Mouse (Mus musculus) heart, adult 11 months (tissue): Measurements from ENCODE around the gene Pitpnm1.

Experiments used
- DNase-seq: peaks from one replicate; pipeline ENCODE4 v3.0.0; 2022

Pitpnm1 gene

GRCm38 (mm10) chr19:4099837-4100717 lies at the start of gene Pitpnm1:
Gene Pitpnm1, plus strand, starts transcription at chr19:4099998.
- peak; percentile 99 for DNase-seq

DNA sequence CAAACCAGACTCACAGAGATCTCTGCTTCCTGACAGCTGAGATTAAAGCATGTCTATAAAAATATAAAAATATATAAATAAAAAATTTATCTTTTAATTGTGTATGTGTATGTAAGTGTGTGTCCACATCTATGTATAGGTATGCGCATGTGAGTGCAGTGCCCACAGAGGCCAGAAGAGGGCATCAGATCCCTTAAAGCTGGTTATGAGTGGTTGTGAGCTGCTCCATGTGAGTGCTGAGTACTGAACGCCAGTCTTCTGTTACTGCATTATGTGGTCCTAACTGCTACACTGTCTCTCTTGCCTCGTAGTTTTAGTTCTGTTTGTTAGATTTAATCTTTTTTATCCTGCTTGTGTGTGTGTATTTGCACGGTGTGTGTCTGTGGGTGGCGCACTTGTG lies 48.8 kb upstream of the Pitpnm1 start:
- DNase-seq, result peak; percentile 87

DNA sequence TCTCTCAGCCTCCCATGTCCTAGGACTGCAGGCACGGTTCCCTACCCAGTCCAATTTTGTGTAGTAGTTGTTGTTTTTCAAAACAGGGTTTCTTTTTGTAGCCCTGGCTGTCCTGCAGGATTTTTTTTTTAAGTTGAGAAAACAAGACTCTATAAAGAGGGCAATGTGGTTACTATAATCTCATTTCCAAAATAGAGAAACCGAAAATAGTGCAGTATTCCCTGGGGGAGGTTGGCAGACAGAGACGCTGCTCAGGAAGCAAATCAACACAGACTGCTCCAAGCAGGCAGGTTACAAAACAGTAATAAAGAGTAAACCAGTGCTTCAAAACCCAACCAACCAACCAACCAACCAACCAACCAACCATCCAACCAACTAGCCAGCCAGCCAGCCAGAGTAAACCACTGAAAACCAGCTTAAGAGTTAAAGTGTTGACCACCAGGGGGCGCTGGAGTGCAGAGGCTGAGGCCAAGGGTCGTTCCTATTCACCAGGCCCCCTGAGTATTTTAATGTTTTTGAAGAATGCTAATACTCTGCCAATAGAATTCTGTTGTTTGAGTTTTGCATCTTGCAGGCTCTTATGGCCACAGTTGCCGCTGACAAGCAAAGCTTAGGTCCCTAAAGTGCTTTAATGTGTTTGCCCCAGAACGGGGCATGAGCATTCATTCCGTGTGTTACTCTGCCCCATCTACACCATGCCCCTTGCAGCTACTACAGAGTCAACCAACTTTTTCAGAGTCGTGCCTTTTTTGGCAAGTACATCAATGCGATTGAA lies 47.9 kb upstream of the Pitpnm1 start:
- peak; percentile 94 for DNase-seq

- peak; percentile 89 for DNase-seq
These were observed 47.2 kb upstream of the Pitpnm1 start for GRCm38 (mm10) chr19:4052516-4053030.

DNA sequence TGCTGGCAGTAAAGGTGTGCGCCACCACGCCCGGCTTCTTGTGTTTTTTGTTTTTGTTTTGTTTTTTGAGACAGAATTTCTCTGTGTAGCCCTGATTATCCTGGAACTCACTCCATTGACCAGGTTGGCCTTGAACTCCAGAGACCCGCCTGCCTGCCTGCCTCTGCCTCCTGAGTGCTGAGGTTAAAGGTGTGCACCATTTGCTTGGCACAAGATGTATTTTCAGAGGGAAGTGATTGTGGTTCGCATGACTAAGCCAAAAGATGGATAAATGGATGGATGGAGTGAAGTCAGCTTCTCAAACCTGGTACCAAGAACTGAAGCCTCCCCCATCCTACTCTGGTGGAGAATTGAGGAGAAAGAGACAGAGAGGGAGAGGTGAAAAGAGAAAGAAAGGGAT lies 45.2 kb upstream of the Pitpnm1 start:
- peak; percentile 66 for DNase-seq

DNA sequence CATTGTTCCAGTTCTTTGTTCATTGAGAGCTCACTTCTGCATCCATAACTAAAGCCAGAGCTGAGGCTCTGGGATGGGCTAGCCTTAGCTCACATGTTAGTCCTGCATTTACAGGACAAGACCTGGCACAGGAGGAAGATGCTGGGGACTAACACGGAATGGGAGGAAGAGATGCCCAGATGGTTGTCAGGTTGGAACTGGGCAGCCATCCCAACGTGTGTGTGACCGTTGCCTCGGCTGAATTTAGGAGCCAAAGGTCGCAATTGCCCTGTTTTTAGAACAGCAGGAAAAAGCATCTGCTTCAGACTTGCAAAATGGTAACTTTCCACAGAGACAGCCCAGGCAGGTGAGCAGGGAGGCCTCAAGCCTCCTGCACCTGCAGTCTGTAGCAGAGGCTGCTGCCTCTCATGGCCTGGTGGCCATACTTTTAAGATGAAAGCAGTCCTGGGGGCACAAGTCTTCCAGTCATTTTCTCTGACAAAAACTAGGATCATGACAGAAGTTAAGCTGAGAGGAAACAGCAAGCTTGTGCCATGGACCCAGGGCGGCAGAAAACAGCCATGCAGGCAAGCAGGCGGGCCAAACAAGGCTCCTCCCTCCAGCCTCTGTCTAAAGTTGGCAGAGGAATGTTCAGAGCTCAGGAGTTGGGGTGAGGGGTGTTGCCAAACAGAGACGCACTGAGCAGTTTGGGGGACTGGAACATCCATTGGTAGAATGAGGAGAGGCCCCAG lies 44.4 kb upstream of the Pitpnm1 start:
- peak; percentile 82 for DNase-seq

DNA sequence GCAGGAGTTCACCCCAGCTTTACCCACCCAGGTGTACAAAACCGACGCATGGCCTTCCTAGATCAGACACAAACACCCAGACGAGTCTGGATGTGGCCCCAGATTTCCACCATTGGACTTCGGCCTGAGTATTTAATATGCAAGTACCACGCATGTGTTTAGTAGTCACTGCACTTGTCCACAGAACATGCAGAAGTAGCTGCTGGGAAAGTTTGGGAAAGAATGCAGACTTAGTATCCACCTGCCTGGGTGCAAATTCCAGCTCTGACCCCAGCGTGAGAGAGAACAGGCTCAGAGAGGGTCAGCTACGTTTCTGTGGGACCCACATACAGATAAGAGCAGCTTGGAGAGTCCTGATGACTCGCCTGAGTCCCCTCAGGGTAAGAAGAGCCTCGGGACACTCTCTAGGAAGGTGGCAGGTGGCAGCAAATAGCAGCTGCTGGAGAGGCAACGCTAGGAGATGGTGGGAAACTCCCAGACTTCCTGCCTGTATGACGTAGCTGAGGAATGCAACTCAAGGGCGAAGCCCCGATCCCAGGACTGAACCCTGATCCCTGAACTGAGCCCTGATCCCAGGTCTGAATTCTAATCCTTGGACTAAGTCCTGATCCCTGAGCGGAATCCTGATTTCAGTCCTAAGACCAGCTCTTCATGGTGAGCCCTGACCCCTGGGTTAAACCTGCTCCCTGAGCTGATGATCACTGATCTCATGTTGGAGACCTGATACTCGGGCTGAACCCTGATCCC lies 43.7 kb upstream of the Pitpnm1 start:
- no peak for DNase-seq

DNA sequence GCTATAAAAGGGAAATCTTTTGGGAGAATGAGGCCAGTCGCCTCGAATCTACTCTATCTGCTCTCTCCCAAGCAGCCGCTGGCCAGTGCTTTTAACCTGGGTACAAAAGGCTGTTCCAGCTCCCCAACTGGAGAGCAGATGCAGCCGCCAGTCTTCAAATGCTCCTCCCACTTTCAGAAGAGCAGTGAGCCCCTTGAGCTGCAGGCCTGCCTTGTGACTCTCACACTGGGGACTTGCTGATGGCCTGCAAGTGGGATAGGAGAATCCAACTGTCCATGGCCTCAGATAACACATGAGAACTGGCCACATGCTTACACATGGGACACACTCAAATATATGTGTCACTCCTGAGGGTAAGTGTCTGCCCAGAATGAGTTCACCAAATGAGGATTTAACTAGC lies 43.1 kb upstream of the Pitpnm1 start:
- peak; percentile 96 for DNase-seq

- DNase-seq, result no peak
These were observed 42.4 kb upstream of the Pitpnm1 start for GRCm38 (mm10) chr19:4057389-4057788.

- peak; percentile 78 for DNase-seq
These were observed 41.8 kb upstream of the Pitpnm1 start for GRCm38 (mm10) chr19:4057962-4058361.

GRCm38 (mm10) chr19:4058581-4058980 lies 41.2 kb upstream of the Pitpnm1 start:
- peak; percentile 88 for DNase-seq

DNA sequence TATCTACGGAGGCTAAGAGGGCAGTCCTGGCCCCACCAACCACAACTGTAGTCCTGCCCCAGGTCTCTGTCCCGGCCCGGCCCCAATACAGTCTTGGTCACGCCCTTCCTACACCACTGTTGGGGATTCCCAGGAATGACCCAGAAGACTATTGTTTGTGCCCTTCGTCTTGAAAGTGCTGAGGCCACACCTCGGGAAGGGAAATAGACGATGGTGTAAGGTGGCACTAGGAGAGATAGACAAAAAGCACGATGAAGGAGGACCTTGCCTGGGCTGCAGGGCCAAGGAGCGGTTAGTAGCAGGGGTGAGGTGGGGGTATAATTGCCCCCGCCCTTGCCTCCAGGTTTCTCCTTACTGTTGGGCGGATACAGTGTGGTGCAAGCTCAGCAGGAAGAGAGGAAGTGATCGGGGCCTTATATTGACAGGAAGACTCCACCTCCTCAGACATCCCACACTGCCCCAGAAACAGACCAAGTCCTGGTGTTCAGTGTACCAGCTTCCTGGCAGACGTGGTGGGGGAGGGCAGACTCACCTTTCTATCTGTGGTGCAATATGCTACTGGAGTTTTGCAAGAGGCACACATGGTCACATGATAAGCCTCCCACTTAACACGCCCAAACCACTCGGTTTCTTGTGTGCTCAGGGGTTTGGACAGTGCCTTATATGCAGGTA lies 40.6 kb upstream of the Pitpnm1 start, which contains the start of gene Gstp3:
Gene Gstp3 (minus strand): TSS at position 501 of the 672 bp plus-strand sequence.
- DNase-seq, result peak; percentile 85

DNA sequence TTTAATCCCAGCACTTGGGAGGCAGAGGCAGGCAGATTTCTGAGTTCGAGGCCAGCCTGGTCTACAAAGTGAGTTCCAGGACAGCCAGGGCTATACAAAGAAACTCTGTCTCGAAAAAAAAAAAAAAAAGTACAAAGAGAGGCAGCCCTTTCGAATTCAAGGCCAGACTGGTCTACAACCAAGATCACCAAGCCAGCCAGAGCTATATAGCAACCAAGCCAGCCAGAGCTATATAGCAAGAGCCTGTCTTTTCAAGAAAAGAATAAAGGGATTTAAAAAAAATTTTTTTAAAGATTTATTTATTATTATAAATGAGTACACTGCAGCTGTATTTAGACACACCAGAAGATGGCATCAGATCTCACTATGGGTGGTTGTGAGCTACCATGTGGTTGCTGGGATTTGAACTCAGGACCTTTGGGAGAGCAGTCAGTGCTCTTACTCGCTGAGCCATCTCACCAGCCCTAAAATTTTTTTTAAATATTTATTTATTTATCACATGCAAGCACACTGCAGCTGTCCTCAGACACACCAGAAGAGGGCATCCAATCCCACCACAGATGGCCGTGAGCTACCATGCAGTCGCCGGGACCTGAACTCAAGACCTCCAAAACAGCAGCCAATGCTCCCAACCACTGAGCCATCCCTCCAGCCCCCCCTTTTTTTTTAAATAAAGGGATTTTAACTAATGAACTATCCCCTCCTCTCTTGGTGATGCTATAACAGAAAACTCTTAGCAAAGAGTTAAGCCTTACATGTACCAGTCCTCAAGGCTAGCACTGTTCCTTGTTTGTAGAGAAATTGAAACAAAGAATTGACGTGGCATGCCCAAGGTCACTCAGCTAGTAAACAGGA lies 39.5 kb upstream of the Pitpnm1 start:
- peak; percentile 58 for DNase-seq

DNA sequence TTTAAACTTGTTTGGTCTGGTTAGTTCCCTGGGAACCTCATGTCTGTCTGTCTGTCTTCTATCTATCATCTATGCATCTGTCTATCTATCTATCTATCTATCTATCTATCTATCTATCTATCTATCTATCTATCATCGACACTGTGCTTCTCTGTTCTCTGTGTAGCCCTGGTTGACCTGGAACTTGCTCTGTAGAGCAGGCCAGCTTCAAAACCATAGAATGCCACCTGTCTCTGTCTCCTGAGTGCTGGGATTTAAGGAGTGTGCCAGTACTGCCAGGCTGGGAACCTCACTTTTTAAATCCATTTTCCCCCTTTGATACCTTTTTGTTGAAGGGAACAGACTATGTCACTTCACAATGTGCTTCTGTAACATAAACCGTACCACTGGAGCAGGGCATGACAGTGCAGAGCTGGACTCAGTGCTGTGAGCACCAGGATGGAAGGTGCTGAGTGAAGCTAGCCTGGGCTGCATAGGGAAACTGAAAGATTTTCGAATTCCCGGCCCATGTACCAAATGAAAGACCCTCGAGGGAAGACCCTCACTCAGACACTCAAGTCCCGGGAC lies 38.8 kb upstream of the Pitpnm1 start:
- peak; percentile 83 for DNase-seq

DNA sequence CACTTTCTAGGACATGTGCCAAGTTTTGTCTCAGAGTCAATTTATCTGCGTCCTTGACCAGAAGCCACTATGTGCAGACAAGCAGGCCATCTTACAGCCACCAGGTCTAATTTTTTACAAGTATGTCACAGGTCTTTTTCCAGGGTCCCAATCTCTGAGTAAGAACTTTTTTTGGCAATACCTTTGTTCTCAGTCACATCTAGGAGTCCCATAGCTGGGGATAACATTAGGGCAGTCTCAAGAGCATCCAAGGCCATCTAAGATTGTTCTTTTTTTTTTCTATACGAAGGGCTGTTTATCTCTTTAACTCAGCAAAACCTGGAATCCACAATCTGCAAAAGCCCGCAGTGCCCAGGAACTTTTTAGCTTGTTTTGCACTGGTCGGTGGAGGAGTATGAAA lies 36.4 kb upstream of the Pitpnm1 start:
- DNase-seq, result peak; percentile 19

DNA sequence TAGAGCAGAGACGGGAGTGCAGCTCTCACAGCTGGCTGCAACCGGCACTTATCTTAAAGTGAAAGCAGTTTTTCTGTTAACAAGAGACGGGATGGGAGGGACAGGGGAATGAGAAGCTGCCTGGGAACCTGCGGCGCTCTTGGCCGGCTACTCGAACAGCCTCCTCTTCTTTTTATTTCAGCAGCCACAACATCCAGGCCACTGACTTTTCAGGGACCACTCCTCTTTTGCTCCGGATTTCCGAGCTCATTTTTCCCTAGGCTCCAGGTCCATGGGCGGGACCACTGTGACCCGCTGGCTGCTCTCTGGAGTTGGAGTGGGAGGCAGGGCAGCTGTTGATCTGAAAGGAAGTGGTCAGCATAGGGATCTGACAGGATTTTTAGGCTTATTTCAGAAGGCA lies 35.3 kb upstream of the Pitpnm1 start:
- peak; percentile 95 for DNase-seq

GRCm38 (mm10) chr19:4066280-4066679 lies 33.5 kb upstream of the Pitpnm1 start:
- peak; percentile 80 for DNase-seq

DNA sequence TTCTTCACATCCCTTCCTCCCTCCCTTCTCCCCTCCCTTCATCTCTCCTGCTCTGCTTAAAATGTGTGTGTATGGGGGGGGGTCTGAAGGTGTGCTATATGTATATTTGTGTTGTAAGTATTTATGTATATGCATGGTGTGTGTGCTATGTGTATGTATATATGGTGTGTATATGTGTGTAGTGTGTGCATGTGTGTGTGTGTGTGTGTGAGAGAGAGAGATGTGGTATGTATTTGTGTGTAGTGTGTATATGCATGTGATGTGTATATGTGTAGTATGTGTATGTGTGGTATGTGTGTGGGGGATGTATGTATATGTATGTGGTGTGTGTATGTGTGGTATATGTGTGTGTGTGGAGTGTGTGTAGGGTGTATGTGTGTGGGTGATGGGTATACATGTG lies 32.9 kb upstream of the Pitpnm1 start:
- no peak for DNase-seq

DNA sequence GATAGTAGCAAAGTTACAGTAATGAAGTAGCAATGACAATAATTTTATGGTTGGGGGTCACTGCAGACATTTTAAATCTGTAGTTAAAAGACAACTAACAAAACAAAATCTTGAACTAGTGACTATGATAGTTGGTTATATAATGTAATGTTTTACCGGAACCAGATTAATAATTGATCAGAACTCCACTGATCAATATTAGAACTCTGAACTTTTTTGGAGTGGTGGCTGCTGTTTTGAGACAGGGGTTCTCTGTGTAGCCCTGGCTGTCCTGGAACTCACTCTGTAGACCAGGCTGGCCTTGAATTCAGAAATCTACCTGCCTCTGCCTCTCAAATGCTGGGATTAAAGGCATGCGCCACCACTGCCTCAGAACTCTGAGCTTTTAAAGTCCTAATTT lies 31.6 kb upstream of the Pitpnm1 start:
- DNase-seq, result peak; percentile 10

GRCm38 (mm10) chr19:4068717-4069410 lies 30.9 kb upstream of the Pitpnm1 start:
- DNase-seq, result no peak
